Mouse (Mus musculus) MEL (cell line): ENCODE results near the gene Gm20388.

Experiments
- CTCF ChIP-seq, 3 experiments: IDR thresholded peaks in 2 of 3; conservative IDR thresholded peaks in 1 of 3; 2 replicates each; pipeline ENCODE4 v1.5.1; 2011 to 2012; ENCODE audit warnings: low read length in 3 of 3, low read depth in 2 of 3, mild to moderate bottlenecking in 2 of 3, improper control_type of control experiment in 1 of 3, inconsistent platforms in 1 of 3, mixed read lengths in 1 of 3, moderate library complexity in 1 of 3; ENCODE audit not compliant: control insufficient read depth in 1 of 3, insufficient read depth in 1 of 3, poor library complexity in 1 of 3, severe bottlenecking in 1 of 3
- GATA1 ChIP-seq: IDR thresholded peaks from 2 replicates; pipeline ENCODE4 v1.6.1; 2011; ENCODE audit warnings: low read depth, low read length, improper control_type of control experiment
- USF1 ChIP-seq: IDR thresholded peaks from 2 replicates; pipeline ENCODE4 v1.6.1; 2014; ENCODE audit warnings: low read depth, mild to moderate bottlenecking, inconsistent platforms, low read length, improper control_type of control experiment, moderate library complexity
- ZKSCAN1 ChIP-seq: IDR thresholded peaks from 2 replicates; pipeline ENCODE4 v1.6.1; 2012; ENCODE audit warnings: low read depth, mild to moderate bottlenecking, inconsistent platforms, low read length, improper control_type of control experiment, moderate library complexity
- ZMIZ1 ChIP-seq: IDR thresholded peaks from 2 replicates; pipeline ENCODE4 v1.6.1; 2012; ENCODE audit warnings: low read depth, mild to moderate bottlenecking, inconsistent platforms, low read length, improper control_type of control experiment, moderate library complexity
- ZNF384 ChIP-seq: IDR thresholded peaks from 2 replicates; pipeline ENCODE4 v1.6.1; 2012; ENCODE audit warnings: low read depth, mild to moderate bottlenecking, inconsistent platforms, low read length, improper control_type of control experiment

GRCm38 (mm10) chr8:120948620-120949491 is 1038.2 kb downstream of the Gm20388 start:
- TF ChIP-seq USF1: no peak
- TF ChIP-seq ZKSCAN1: no peak
- TF ChIP-seq ZMIZ1: no peak
- TF ChIP-seq GATA1: no peak
- TF ChIP-seq CTCF (IDR thresholded peaks at IDR 0.05 in 2 of 3, conservative IDR thresholded peaks at IDR 0.05 in 1 of 3; ENCODE audit: control insufficient read depth in 1 of 3, insufficient read depth in 1 of 3, low read depth in 2 of 3, low read length in 3 of 3, poor library complexity in 1 of 3, severe bottlenecking in 1 of 3): no peak
- TF ChIP-seq ZNF384: no peak
